Mouse (Mus musculus) liver, postnatal 0 days (tissue): ENCODE results near the gene Ramp3. TPM values are rescaled to one million over a fixed set of nuclear protein-coding genes. Genes with fewer than 3 reads are reported as not detected.

Experiments used
- ATAC-seq: fragments of 200-750 bp; cut with Nextera tagmentation; 2 replicates; pipeline ENCODE4 v1.8.0; 2017; ENCODE audit warnings: mild to moderate bottlenecking, moderate library complexity
- DNase-seq: peaks from one replicate; pipeline ENCODE4 v3.0.0-alpha.2; 2016
- H3K27ac ChIP-seq: fragments of 300-500 bp; sonication (generic); 2 replicates; pipeline ENCODE4 v1.5.1; 2014; ENCODE audit warnings: antibody characterized with exemption, moderate library complexity, mild to moderate bottlenecking, low read depth
- H3K27me3 ChIP-seq: fragments of 300-500 bp; sonication (generic); 2 replicates; pipeline ENCODE4 v1.6.1; 2014; ENCODE audit warnings: low read length, control low read depth, mixed read lengths; ENCODE audit not compliant: insufficient read depth
- H3K36me3 ChIP-seq: fragments of 300-500 bp; sonication (generic); replicated peaks from 2 replicates; pipeline ENCODE4 v1.6.1; 2014; ENCODE audit warnings: mild to moderate bottlenecking, control low read depth, low read length, moderate library complexity, mixed read lengths; ENCODE audit not compliant: insufficient read depth
- H3K4me1 ChIP-seq: fragments of 300-500 bp; sonication (generic); 2 replicates; pipeline ENCODE4 v1.6.1; 2014; ENCODE audit warnings: antibody characterized with exemption, mild to moderate bottlenecking, control low read depth; ENCODE audit not compliant: insufficient read depth
- H3K4me2 ChIP-seq: fragments of 300-500 bp; sonication (generic); 2 replicates; pipeline ENCODE4 v1.6.1; 2014; ENCODE audit warnings: low read depth, mild to moderate bottlenecking, low read length, moderate library complexity, mixed read lengths
- H3K4me3 ChIP-seq: fragments of 300-500 bp; sonication (generic); 2 replicates; pipeline ENCODE4 v1.5.1; 2014; ENCODE audit warnings: low read depth, low read length
- H3K9ac ChIP-seq: fragments of 300-500 bp; sonication (generic); replicated peaks from 2 replicates; pipeline ENCODE4 v1.6.1; 2014; ENCODE audit warnings: mild to moderate bottlenecking, moderate library complexity
- H3K9me3 ChIP-seq: fragments of 300-500 bp; sonication (generic); 2 replicates; pipeline ENCODE4 v1.6.1; 2016; ENCODE audit warnings: mild to moderate bottlenecking, control low read depth, low read length, mixed read lengths
- CTCF ChIP-seq: sonication (generic); IDR thresholded peaks from 2 replicates; pipeline ENCODE4 v1.5.1; 2016; ENCODE audit warnings: antibody characterized with exemption, low read depth
- EP300 ChIP-seq: IDR thresholded peaks from 2 replicates; pipeline ENCODE4 v1.6.1; 2016; ENCODE audit warnings: antibody characterized with exemption, low read depth, mild to moderate bottlenecking
- WGBS: fragments of 180-500 bp; shearing (Covaris S2); extraction: QIAGEN DNeasy Blood & Tissue Kit; methylation state at CpG from one replicate; pipeline ENCODE4 v1.1.7; 2014; ENCODE audit not compliant: insufficient replicate concordance; 5-methylcytosine and 5-hydroxymethylcytosine counted together
- polyA plus RNA-seq: library from polyadenylated mRNA; unstranded; fragments of >200 nt; fragmentation: Nextera tagmentation; extraction: Ambion mirVana; gene quantifications from 2 replicates; pipeline ENCODE4 v1.2.1, GENCODE M21; 2015

Ramp3 gene
- polyA plus RNA-seq, 1 experiment from 2014 or later, result 0.28 TPM

- no peak for DNase-seq
- Histone ChIP-seq H3K27me3 (0 out of 2 replicates have a peak, but pooled peaks cover 4% of the 10 kb centered on the region), H3K9ac (no peak overlapping the region), H3K9me3 (no peaks in the 10 kb centered on the region), H3K36me3 (no peaks in the 10 kb centered on the region), H3K4me3 (no peak overlapping the region), H3K4me1 (no peaks in the 10 kb centered on the region; the same call in 1 of the 2 replicates), H3K4me2 (no peak overlapping the region), H3K27ac (no peak overlapping the region)
- TF ChIP-seq EP300 (no peak), CTCF (no peak)
- no peak for ATAC-seq
- WGBS, result 70% methylated on average over 14 of the region's 14 CpGs
Observed at GRCm38 (mm10) chr11:6661206-6661605, 2.9 kb downstream of the Ramp3 start.

GRCm38 (mm10) chr11:6666634-6667033, 8.3 kb downstream of the Ramp3 start:
- DNase-seq (no peak), ATAC-seq (no peak)
- Histone ChIP-seq H3K27ac (no peak overlapping the region), H3K9me3 (no peaks in the 10 kb centered on the region), H3K4me3 (no peak overlapping the region), H3K9ac (no peak overlapping the region), H3K4me2 (no peak overlapping the region), H3K27me3 (no peaks in the 10 kb centered on the region), H3K36me3 (no peaks in the 10 kb centered on the region), H3K4me1 (no peaks in the 10 kb centered on the region)
- TF ChIP-seq EP300 (no peak), CTCF (no peak)
- WGBS, result 47% methylated on average over 2 of the region's 2 CpGs

DNA sequence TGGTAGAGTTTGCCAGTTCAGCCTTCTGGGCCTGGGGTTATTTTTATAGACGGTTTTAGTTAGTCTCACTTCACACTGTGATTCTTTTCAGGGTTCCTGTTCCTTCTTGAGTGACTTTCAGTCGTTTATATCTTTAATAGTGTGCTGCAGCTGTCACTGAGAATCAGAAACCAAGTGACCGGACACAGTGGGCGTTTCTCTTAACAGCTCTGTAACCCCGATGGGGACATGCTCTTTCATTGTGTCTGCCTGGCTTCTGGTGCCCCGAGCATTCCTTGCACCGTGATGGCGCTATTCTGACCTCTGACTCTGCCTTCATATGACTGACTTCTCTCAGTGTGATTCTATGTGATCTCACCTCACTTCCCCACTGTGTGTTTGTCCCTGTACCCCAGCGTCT, 10.7 kb downstream of the Ramp3 start:
- WGBS, result 64% methylated on average over 9 of the region's 9 CpGs
- Histone ChIP-seq H3K9me3 (no peaks in the 10 kb centered on the region), H3K9ac (no peak overlapping the region), H3K4me3 (no peak overlapping the region), H3K27ac (no peak overlapping the region), H3K4me1 (no peaks in the 10 kb centered on the region), H3K27me3 (no peaks in the 10 kb centered on the region), H3K36me3 (no peaks in the 10 kb centered on the region), H3K4me2 (no peak overlapping the region)
- DNase-seq, result no peak
- ATAC-seq, result no peak
- no peak for TF ChIP-seq CTCF
- TF ChIP-seq EP300, result no peak

DNA sequence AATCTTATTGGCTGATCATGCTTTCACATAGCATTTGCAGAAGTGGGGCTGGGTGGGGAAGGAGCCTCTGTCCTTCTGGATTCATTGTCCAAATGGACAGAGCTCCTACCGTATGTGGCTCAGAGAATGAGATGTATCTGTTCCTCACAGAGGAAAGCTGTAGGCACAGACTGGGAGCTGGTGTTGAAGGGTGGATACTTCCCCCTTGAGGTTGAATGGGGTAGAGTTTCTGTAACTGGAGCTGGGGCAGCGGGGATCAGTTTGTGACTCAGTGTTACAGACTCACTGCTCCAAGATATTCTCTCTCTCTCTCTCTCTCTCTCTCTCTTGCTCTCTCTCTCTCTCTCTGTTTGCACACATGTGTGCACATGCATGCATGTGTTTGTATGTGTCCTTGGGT, 11.7 kb downstream of the Ramp3 start:
- Histone ChIP-seq H3K36me3 (no peaks in the 10 kb centered on the region), H3K9me3 (no peaks in the 10 kb centered on the region), H3K4me1 (no peaks in the 10 kb centered on the region), H3K27ac (no peak overlapping the region), H3K9ac (no peak overlapping the region), H3K4me2 (no peak overlapping the region), H3K4me3 (no peak overlapping the region), H3K27me3 (no peaks in the 10 kb centered on the region)
- no peak for DNase-seq
- no peak for ATAC-seq
- whole genome bisulfite sequencing, result 49% methylated on average over 2 of the region's 2 CpGs
- TF ChIP-seq EP300, result no peak
- 0 out of 2 replicates have a peak, but pooled peaks have one; percentile 8 for TF ChIP-seq CTCF

DNA sequence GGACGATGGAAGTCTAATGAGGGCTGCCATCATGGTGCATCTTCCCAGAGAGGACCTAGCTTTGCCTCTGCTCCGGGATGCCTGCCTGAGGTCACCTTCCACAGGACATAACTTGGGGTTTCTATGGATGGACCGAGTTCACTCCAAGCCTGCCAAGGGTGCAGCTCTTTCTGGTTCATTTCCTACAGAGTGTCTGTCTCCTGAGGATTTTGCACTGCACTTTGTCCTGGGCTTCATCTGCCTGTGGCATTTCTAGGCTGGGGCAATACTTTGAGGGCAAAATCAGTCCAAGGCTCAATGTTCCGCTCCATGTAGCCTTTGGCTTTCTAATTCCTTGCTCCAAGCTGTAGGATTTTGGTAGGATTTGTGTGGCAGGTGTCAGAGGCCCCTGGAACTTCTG, 12.5 kb downstream of the Ramp3 start:
- Histone ChIP-seq H3K27me3 (no peaks in the 10 kb centered on the region), H3K4me3 (no peak overlapping the region), H3K4me1 (no peaks in the 10 kb centered on the region), H3K36me3 (no peaks in the 10 kb centered on the region), H3K27ac (no peak overlapping the region), H3K9me3 (no peaks in the 10 kb centered on the region), H3K9ac (no peak overlapping the region), H3K4me2 (no peak overlapping the region)
- 65% methylated on average over 4 of the region's 4 CpGs for WGBS
- no peak for DNase-seq
- no peak for ATAC-seq
- TF ChIP-seq CTCF, result no peak

- Histone ChIP-seq H3K27ac (no peak overlapping the region), H3K4me3 (no peak overlapping the region), H3K36me3 (no peaks in the 10 kb centered on the region), H3K27me3 (no peaks in the 10 kb centered on the region), H3K4me1 (no peaks in the 10 kb centered on the region), H3K4me2 (no peak overlapping the region), H3K9me3 (no peaks in the 10 kb centered on the region), H3K9ac (no peak overlapping the region)
- TF ChIP-seq CTCF, result no peak
- TF ChIP-seq EP300, result no peak
- DNase-seq, result no peak
- no peak for ATAC-seq
- WGBS, result 79% methylated on average over 9 of the region's 9 CpGs
Observed at GRCm38 (mm10) chr11:6674701-6675100, 16.4 kb downstream of the Ramp3 start.

DNA sequence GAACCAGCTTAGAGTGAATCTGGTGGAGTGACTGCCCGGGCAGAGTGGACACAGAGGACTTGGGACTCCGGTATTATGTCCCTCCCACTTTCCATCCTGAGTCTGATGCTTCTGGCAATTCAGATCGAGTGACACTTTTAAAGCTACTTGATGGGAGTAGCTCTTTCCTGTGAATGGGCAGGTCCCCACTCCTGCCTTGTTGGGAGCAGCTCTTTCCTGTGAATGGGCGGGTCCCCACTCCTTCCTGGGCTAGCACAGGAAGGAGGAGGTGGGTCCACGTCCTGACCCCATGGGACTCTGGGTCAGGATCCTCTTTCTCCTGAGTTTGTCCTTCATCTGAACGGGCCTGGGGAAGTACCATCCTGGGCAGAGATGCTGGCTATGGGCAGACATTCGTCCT, 17.1 kb downstream of the Ramp3 start:
- no peak overlapping the region for H3K4me2 ChIP-seq
- 45% methylated on average over 7 of the region's 7 CpGs for WGBS
- H3K4me3 ChIP-seq, result no peak overlapping the region
- H3K27ac ChIP-seq, result no peak overlapping the region
- no peak for ATAC-seq
- no peaks in the 10 kb centered on the region for H3K36me3 ChIP-seq
- H3K9me3 ChIP-seq, result no peaks in the 10 kb centered on the region
- DNase-seq, result no peak
- H3K27me3 ChIP-seq, result no peaks in the 10 kb centered on the region
- no peak overlapping the region for H3K9ac ChIP-seq
- no peaks in the 10 kb centered on the region for H3K4me1 ChIP-seq
- TF ChIP-seq CTCF (no peak), EP300 (no peak)
